Mouse (Mus musculus): ENCODE results near the gene 4930544D05Rik. TPM values are rescaled to one million over a fixed set of nuclear protein-coding genes. Genes with fewer than 3 reads are reported as not detected.

Gene 4930544D05Rik
- polyA plus RNA-seq, 1 experiment from 2014 or later, result not detected

DNA sequence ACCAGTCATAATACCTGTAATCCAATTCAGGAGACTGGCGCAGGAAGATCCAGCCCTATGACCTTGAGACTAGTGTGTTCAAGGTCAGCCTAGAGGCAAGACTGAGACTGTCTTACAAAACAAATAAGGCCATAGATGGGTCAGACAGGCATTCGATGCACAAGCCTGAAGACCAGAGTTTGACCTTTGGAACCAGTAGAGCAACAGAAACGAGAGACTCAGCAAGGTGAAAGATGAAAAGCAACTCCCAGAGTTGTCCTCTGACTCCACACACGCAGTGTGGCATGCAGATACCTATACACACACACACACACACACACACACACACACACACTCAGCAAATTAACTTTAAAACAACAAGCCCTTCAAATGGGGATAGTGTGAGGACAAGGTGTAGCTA, 11.2 kb downstream of the 4930544D05Rik start:
- Histone ChIP-seq H3K4me3 (ENCODE audit: low read depth, low read length) (no peak overlapping the region), H3K4me2 (ENCODE audit: low read length) (no peak overlapping the region), H3K9ac (ENCODE audit: low read length) (no peak overlapping the region), H3K9me3 (ENCODE audit: control insufficient read depth, low read length) (no peaks in the 10 kb centered on the region), H3K36me3 (ENCODE audit: control insufficient read depth, insufficient read depth, low read length) (no peaks in the 10 kb centered on the region), H3K27ac (ENCODE audit: low read depth) (no peak overlapping the region), H3K27me3 (replicated peaks; ENCODE audit: control insufficient read depth, insufficient read depth, low read length) (no peaks in the 10 kb centered on the region), H3K4me1 (replicated peaks; ENCODE audit: control insufficient read depth, insufficient read depth, low read length) (no peaks in the 10 kb centered on the region)
- DNase-seq (ENCODE audit: low spot score), result no peak
- ATAC-seq (replicated peaks; ENCODE audit: low FRiP score, low TSS enrichment, low read depth), result no peak
- 60% methylated on average over 4 of the region's 4 CpGs for WGBS

DNA sequence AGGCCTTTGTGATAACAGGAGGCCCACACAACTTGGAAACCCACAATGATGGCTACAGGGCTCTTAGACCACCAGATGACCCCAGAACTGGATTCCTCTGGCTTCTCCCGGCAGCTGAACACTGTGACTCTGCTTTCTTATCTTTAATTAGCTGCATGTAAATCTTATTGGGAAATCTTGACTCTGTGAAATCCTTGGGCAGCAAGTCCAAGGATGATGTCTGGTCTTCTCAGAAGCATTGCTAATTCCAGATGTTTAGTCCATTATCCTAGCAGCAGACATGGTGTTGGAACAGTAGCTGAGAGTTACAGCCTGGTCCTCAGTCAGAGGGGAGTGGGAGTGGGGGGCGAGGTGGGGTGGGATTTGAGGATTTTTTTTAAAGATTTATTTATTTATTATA, 12.8 kb downstream of the 4930544D05Rik start:
- no peak overlapping the region for H3K4me2 ChIP-seq (ENCODE audit: low read length)

DNA sequence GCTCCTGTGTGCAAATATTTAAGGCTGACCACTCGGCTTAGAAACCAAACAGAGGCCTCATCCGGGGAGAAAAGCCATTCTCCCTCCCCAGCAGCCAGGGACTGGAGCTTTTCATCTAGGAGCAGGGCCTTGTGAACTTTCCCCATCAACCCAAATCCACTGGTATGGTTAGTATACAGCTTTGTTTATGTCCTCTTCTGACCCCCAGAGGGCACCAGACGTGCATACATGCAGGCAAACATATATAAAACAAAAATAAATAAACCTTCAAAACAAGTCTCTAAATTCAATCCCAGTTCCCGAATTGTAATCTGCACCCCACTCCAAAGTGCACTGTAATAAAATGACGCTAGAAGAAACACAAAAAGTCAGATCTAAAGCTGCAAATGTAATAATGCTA, 13.9 kb downstream of the 4930544D05Rik start:
- Histone ChIP-seq H3K27me3 (replicated peaks; ENCODE audit: control insufficient read depth, insufficient read depth, low read length) (no peaks in the 10 kb centered on the region), H3K36me3 (ENCODE audit: control insufficient read depth, insufficient read depth, low read length) (no peaks in the 10 kb centered on the region), H3K27ac (ENCODE audit: low read depth) (no peak overlapping the region), H3K9me3 (ENCODE audit: control insufficient read depth, low read length) (no peaks in the 10 kb centered on the region), H3K9ac (ENCODE audit: low read length) (no peak overlapping the region), H3K4me1 (replicated peaks; ENCODE audit: control insufficient read depth, insufficient read depth, low read length) (no peaks in the 10 kb centered on the region), H3K4me2 (ENCODE audit: low read length) (no peak overlapping the region), H3K4me3 (ENCODE audit: low read depth, low read length) (no peak overlapping the region)
- DNase-seq (ENCODE audit: low spot score) (no peak), ATAC-seq (replicated peaks; ENCODE audit: low FRiP score, low TSS enrichment, low read depth) (no peak)
- WGBS, result 43% methylated on average over 5 of the region's 5 CpGs

More for the DNA sequence above, 12.8 kb downstream of the 4930544D05Rik start:
- Histone ChIP-seq H3K9me3 (ENCODE audit: control insufficient read depth, low read length) (no peaks in the 10 kb centered on the region), H3K27me3 (replicated peaks; ENCODE audit: control insufficient read depth, insufficient read depth, low read length) (no peaks in the 10 kb centered on the region), H3K27ac (ENCODE audit: low read depth) (no peak overlapping the region), H3K36me3 (ENCODE audit: control insufficient read depth, insufficient read depth, low read length) (no peaks in the 10 kb centered on the region), H3K4me3 (ENCODE audit: low read depth, low read length) (no peak overlapping the region), H3K4me1 (replicated peaks; ENCODE audit: control insufficient read depth, insufficient read depth, low read length) (no peaks in the 10 kb centered on the region), H3K9ac (ENCODE audit: low read length) (no peak overlapping the region)
- DNase-seq (ENCODE audit: low spot score) (no peak), ATAC-seq (replicated peaks; ENCODE audit: low FRiP score, low TSS enrichment, low read depth) (no peak)
- WGBS, result 70% methylated on average over 2 of the region's 2 CpGs

DNA sequence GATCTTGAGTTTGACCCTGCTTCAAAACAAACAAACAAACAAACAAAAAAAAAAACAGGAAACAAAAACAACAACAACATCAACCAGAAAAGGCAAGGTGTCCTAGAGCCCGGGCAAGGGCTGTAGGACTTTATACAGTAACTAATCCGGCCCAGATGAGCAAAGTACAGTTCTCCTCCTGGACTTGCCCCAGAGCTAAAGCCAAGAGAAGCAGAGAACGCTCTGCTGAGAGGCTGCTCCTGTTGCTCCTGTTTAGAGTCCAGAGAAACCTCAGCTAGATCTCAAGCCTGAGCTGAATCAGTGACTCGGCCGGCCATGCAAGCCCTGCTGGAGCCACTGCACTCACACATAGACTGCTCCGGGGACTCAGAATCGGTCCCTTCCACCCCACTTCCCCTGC, 14.5 kb downstream of the 4930544D05Rik start:
- ATAC-seq (replicated peaks; ENCODE audit: low FRiP score, low TSS enrichment, low read depth) (no peak), DNase-seq (ENCODE audit: low spot score) (no peak)
- no peaks in the 10 kb centered on the region for H3K27me3 ChIP-seq (replicated peaks; ENCODE audit: control insufficient read depth, insufficient read depth, low read length)
- no peak overlapping the region for H3K27ac ChIP-seq (ENCODE audit: low read depth)
- no peak overlapping the region for H3K4me2 ChIP-seq (ENCODE audit: low read length)
- H3K4me1 ChIP-seq (replicated peaks; ENCODE audit: control insufficient read depth, insufficient read depth, low read length), result no peaks in the 10 kb centered on the region
- whole genome bisulfite sequencing, result 76% methylated on average over 7 of the region's 7 CpGs
- H3K36me3 ChIP-seq (ENCODE audit: control insufficient read depth, insufficient read depth, low read length), result no peaks in the 10 kb centered on the region
- H3K9ac ChIP-seq (ENCODE audit: low read length), result no peak overlapping the region
- no peak overlapping the region for H3K4me3 ChIP-seq (ENCODE audit: low read depth, low read length)
- no peaks in the 10 kb centered on the region for H3K9me3 ChIP-seq (ENCODE audit: control insufficient read depth, low read length)

DNA sequence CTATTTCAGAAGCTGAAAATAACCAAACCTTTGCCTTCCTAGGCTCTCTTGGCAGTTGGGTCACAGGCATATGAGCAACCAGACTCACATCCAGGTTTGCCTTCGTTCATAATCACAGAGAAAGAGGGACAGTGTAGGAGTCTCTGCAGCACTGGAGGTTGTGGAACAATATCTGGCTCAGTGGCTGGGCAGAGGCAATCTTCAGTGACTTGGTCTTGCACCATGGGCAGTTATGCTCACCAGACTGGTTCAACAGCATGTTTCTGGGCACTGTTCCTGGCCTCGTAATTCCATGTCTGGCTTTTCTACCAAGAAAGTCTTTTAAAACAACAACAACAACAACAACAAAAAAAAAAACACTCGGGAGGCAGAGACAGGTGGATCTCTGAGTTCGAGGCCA, 20.0 kb downstream of the 4930544D05Rik start:
- WGBS, result 81% methylated on average over 4 of the region's 4 CpGs
- DNase-seq (ENCODE audit: low spot score) (no peak), ATAC-seq (replicated peaks; ENCODE audit: low FRiP score, low TSS enrichment, low read depth) (no peak)
- Histone ChIP-seq H3K36me3 (ENCODE audit: control insufficient read depth, insufficient read depth, low read length) (no peaks in the 10 kb centered on the region), H3K4me3 (ENCODE audit: low read depth, low read length) (no peak overlapping the region), H3K27ac (ENCODE audit: low read depth) (no peak overlapping the region), H3K4me1 (replicated peaks; ENCODE audit: control insufficient read depth, insufficient read depth, low read length) (no peaks in the 10 kb centered on the region), H3K9me3 (ENCODE audit: control insufficient read depth, low read length) (no peaks in the 10 kb centered on the region), H3K9ac (ENCODE audit: low read length) (no peak overlapping the region), H3K4me2 (ENCODE audit: low read length) (no peak overlapping the region), H3K27me3 (replicated peaks; ENCODE audit: control insufficient read depth, insufficient read depth, low read length) (no peaks in the 10 kb centered on the region)

DNA sequence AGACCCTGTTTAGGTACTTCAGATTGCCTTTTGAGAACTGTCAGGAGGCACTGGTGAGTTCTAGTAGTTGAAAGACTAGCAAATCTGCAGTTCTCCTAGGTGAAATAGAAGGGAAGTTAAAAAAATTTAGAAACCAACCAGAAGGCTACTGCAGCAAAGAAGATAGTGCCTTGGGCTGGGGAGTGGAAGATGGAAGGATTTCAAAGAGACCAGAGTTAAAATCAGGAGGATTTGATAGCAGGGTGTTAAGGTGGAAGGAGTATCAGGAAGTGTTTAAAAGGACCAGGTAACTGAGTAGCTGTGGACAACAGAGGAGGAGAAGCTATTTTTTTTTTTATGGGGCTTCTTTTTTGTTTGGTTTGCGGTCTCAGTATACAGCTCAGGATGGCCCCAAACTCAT, 22.1 kb downstream of the 4930544D05Rik start:
- no peaks in the 10 kb centered on the region for H3K36me3 ChIP-seq (ENCODE audit: control insufficient read depth, insufficient read depth, low read length)
- no peaks in the 10 kb centered on the region for H3K27me3 ChIP-seq (replicated peaks; ENCODE audit: control insufficient read depth, insufficient read depth, low read length)
- 100% methylated on average over 1 of the region's 1 CpGs for WGBS
- no peak overlapping the region for H3K27ac ChIP-seq (ENCODE audit: low read depth)
- H3K4me3 ChIP-seq (ENCODE audit: low read depth, low read length), result no peak overlapping the region
- no peaks in the 10 kb centered on the region for H3K9me3 ChIP-seq (ENCODE audit: control insufficient read depth, low read length)
- no peak for DNase-seq (ENCODE audit: low spot score)
- ATAC-seq (replicated peaks; ENCODE audit: low FRiP score, low TSS enrichment, low read depth), result no peak
- no peak overlapping the region for H3K4me2 ChIP-seq (ENCODE audit: low read length)
- no peaks in the 10 kb centered on the region for H3K4me1 ChIP-seq (replicated peaks; ENCODE audit: control insufficient read depth, insufficient read depth, low read length)
- no peak overlapping the region for H3K9ac ChIP-seq (ENCODE audit: low read length)

DNA sequence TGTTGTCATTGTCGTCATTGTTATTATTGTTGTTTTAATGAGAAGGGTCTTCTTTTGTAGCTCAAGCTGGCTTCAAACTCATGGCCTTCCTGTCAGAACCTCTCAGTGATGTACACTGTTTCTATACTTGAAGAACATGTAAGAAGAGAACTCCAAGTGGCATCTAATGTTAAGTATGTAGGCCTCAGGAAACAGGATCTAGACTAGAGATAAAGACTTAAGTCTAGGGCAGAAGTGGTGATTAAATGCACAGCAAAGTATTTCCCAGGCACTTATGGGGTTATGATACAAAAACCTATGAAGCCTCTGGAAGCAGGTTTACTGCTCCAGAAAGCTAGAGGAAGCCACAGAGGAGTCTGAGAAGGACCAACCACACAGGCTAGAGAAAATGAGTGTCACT, 22.6 kb downstream of the 4930544D05Rik start:
- Histone ChIP-seq H3K36me3 (ENCODE audit: control insufficient read depth, insufficient read depth, low read length) (no peaks in the 10 kb centered on the region; the same call in 1 of the 2 replicates), H3K4me3 (ENCODE audit: low read depth, low read length) (no peak overlapping the region), H3K27me3 (replicated peaks; ENCODE audit: control insufficient read depth, insufficient read depth, low read length) (no peaks in the 10 kb centered on the region), H3K27ac (ENCODE audit: low read depth) (no peak overlapping the region), H3K4me1 (replicated peaks; ENCODE audit: control insufficient read depth, insufficient read depth, low read length) (no peaks in the 10 kb centered on the region), H3K9me3 (ENCODE audit: control insufficient read depth, low read length) (no peaks in the 10 kb centered on the region), H3K4me2 (ENCODE audit: low read length) (no peak overlapping the region), H3K9ac (ENCODE audit: low read length) (no peak overlapping the region)
- ATAC-seq (replicated peaks; ENCODE audit: low FRiP score, low TSS enrichment, low read depth), result no peak
- 95% methylated on average over 1 of the region's 1 CpGs for WGBS
- no peak for DNase-seq (ENCODE audit: low spot score)

DNA sequence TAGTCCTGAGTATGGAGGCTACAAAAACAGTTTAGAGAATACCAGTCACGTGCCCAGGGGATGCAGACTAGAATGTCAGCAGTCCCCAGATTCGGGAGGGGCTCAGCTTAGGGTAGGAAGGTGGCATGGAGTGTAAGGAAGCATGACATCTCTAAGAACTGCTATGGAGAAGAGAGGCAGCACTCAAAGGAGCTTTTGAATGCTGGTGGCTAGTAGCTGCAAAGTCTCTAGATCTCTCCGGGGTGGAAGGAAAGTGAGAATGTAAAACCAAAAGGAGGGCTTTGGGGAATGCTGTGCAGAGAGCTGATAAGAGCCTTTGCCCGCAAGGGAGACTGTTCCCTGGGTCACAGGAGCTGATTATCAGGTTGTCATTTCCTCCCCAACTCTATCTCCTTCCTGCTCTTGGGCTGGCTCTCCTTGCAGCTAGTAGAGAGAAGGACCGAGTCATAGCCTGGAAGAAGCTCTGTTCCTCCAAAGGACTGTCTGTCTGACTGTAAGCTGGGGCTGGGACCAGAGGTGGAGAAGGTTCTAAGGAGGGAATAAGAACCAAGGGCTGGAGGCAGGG, 23.1 kb downstream of the 4930544D05Rik start, which contains the start of gene Gp1ba:
Gp1ba (plus strand) TSS at position 409 of the 565 bp plus-strand sequence.
- Histone ChIP-seq H3K4me2 (ENCODE audit: low read length) (no peak within 1 kb of the TSS), H3K9ac (ENCODE audit: low read length) (no peak within 1 kb of the TSS), H3K27me3 (replicated peaks; ENCODE audit: control insufficient read depth, insufficient read depth, low read length) (no peaks in the 10 kb centered on the region), H3K4me1 (replicated peaks; ENCODE audit: control insufficient read depth, insufficient read depth, low read length) (no peaks in the 10 kb centered on the region), H3K27ac (ENCODE audit: low read depth) (no peak within 1 kb of the TSS), H3K9me3 (ENCODE audit: control insufficient read depth, low read length) (no peaks in the 10 kb centered on the region), H3K4me3 (ENCODE audit: low read depth, low read length) (no peak within 1 kb of the TSS), H3K36me3 (ENCODE audit: control insufficient read depth, insufficient read depth, low read length) (peaks cover 5% of the 10 kb centered on the region; the same call in 1 of the 2 replicates)
- no peak for DNase-seq (ENCODE audit: low spot score)
- ATAC-seq (replicated peaks; ENCODE audit: low FRiP score, low TSS enrichment, low read depth), result no peak
- 28% methylated on average over 5 of the region's 5 CpGs for WGBS

DNA sequence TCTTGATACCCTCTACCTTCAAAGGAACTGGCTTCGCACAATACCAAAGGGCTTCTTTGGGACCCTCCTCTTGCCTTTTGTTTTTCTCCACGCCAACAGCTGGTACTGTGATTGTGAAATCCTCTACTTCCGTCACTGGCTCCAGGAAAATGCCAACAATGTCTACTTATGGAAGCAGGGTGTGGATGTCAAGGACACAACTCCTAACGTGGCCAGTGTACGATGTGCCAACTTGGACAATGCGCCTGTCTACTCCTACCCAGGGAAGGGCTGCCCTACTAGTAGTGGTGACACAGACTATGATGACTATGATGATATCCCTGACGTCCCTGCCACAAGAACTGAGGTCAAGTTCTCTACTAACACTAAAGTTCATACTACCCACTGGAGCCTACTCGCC, 24.3 kb downstream of the 4930544D05Rik start:
- ATAC-seq (replicated peaks; ENCODE audit: low FRiP score, low TSS enrichment, low read depth) (no peak), DNase-seq (ENCODE audit: low spot score) (no peak)
- no peak overlapping the region for H3K4me2 ChIP-seq (ENCODE audit: low read length)
- peaks cover 16% of the 10 kb centered on the region for H3K36me3 ChIP-seq (ENCODE audit: control insufficient read depth, insufficient read depth, low read length)
- H3K9me3 ChIP-seq (ENCODE audit: control insufficient read depth, low read length), result no peaks in the 10 kb centered on the region
- 81% methylated on average over 8 of the region's 8 CpGs for WGBS
- H3K4me1 ChIP-seq (replicated peaks; ENCODE audit: control insufficient read depth, insufficient read depth, low read length), result no peaks in the 10 kb centered on the region
- no peak overlapping the region for H3K27ac ChIP-seq (ENCODE audit: low read depth)
- H3K4me3 ChIP-seq (ENCODE audit: low read depth, low read length), result no peak overlapping the region
- no peak overlapping the region for H3K9ac ChIP-seq (ENCODE audit: low read length)
- no peaks in the 10 kb centered on the region for H3K27me3 ChIP-seq (replicated peaks; ENCODE audit: control insufficient read depth, insufficient read depth, low read length)

Data from intestine, embryonic 14.5 days (tissue).